Mouse (Mus musculus): ENCODE results near the gene Lcp2.

GRCm38 (mm10) chr11:34086164-34086751 is 39.5 kb downstream of the Lcp2 start:
- TF ChIP-seq CTCF (IDR thresholded peaks at IDR 0.05; ENCODE audit: control insufficient read depth, insufficient read depth, low read length) (no peak), POLR2A (IDR thresholded peaks at IDR 0.05; ENCODE audit: borderline replicate concordance, control insufficient read depth, low read depth, low read length) (no peak)

Measured in bone marrow, adult 2 months (tissue).